Mouse (Mus musculus) olfactory bulb, adult 2 months (tissue): ENCODE measurements around the gene Dcdc2b.

ENCODE experiments used
- CTCF ChIP-seq: fragments of 200-500 bp; IDR thresholded peaks from 2 replicates; pipeline ENCODE4 v1.5.1; 2012; ENCODE audit warnings: low read depth, mild to moderate bottlenecking, low read length, moderate library complexity; ENCODE audit not compliant: insufficient read depth
- POLR2A ChIP-seq: fragments of 200-500 bp; IDR thresholded peaks from 2 replicates; pipeline ENCODE4 v1.6.1; 2012; ENCODE audit warnings: mild to moderate bottlenecking, low read depth, low read length, moderate library complexity; ENCODE audit not compliant: insufficient read depth

- TF ChIP-seq CTCF (no peak), POLR2A (no peak)
Measured at GRCm38 (mm10) chr4:129563718-129564117, 50.3 kb downstream of the Dcdc2b start.
